Mouse (Mus musculus): Measurements from ENCODE around the gene Tmigd1. TPM values are rescaled to one million over a fixed set of nuclear protein-coding genes. Genes with fewer than 3 reads are reported as not detected.

Gene Tmigd1
- not detected in 2 replicates for polyA plus RNA-seq (2016; fragmentation: Nextera tagmentation; extraction: Ambion mirVana)

DNA sequence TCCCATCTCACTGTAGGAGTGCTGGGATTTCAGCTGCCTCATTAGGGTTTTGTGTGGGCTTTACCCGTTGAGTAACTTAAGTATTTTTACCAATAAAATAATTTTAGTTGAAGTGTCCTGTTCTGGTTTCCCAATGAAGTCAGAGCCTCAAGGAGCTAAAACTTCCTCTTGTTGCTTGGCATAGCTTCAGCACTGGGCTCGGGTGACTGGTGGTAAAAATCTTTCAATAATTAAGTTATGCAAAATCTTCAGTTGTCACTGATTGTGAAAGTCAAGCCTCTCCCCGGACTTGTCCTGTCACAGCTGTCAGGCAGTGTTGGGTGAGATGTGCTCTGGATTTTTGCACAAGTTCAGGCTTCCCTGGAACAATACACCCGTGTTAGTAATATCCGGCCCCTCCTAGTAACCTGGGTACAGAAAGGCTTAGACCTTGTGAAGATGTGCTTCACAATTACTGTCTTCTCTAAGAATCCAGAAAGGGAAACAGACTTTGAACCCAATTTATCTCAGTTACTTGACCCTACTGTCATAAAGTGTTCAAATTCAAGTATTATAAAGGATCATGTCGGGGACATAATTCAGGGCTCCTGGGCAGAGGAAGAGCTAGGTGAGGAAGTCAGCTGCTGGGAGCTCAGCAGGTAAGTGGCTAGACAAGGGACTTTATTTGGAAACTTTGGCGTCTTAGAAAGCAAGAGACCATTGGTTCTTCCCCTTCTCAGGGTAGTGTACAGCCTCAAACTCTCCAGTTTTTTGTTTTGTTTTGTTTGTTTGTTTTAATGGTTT, at the start of gene Tmigd1:
Tmigd1 (plus strand) TSS at position 581 of the 783 bp plus-strand sequence.
- WGBS: 69% methylated on average over 7 of the region's 7 CpGs

DNA sequence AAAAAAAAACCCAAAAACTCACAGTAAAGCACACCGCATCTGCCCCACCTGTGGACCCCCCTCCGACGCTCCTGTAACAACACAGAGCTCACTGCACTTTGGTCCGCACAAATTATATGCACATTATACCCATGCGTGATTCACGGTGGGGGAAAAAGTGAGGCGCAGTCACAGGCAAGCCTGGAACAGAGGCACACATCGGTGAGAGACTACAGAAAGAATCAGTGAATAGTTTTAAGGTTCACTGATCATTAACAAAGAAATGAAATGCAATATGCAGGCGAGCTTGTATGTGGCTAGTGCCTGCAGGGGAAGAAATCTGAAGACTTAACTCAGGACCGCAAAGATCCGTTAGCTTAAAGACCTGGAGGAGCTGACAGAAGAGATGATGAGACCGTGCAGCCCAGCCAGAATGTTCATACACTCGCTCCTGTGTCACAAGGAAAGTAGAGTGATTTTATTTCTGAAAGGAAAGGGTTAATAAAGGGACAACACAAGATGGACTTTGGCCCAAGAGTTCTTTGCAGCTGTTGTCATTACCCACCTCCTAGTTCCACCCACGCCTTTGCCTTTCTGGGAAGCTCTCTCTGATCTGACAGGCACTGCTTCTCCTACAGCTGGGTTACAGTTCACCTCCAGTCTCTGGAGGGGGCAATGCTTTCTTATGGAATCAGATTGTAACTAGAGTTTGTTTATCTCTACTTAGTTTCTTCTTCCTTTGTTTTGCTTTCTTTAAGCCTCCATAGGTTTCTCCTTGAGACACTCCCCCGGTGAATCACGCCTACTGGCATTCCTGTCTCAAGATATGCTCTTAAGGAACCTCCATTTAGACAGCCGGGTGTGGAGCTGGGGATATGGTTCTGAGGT, 47.3 kb upstream of the Tmigd1 start:
- no peak for ATAC-seq (ENCODE audit: insufficient number of reproducible peaks, insufficient read depth, low FRiP score, low TSS enrichment, low read depth)
- 77% methylated on average over 17 of the region's 17 CpGs for WGBS
- Histone ChIP-seq H3K4me1 (replicated peaks) (no peaks in the 10 kb centered on the region), H3K9me3 (no peaks in the 10 kb centered on the region), H3K27ac (no peak overlapping the region), H3K4me2 (no peak overlapping the region), H3K36me3 (no peaks in the 10 kb centered on the region), H3K27me3 (no peaks in the 10 kb centered on the region), H3K4me3 (replicated peaks) (no peak overlapping the region), H3K9ac (replicated peaks) (no peak overlapping the region)

More for the DNA sequence above, at the start of gene Tmigd1:
- no peak within 1 kb of the TSS for H3K4me3 ChIP-seq (replicated peaks)
- no peaks in the 10 kb centered on the region for H3K36me3 ChIP-seq
- ATAC-seq (ENCODE audit: insufficient number of reproducible peaks, insufficient read depth, low FRiP score, low TSS enrichment, low read depth): no peak
- H3K9ac ChIP-seq (replicated peaks): no peak within 1 kb of the TSS
- no peak within 1 kb of the TSS for H3K4me2 ChIP-seq
- peaks cover 13% of the 10 kb centered on the region; the same call in 1 of the 2 replicates for H3K4me1 ChIP-seq (replicated peaks)
- H3K27ac ChIP-seq: no peak within 1 kb of the TSS
- H3K9me3 ChIP-seq: no peaks in the 10 kb centered on the region
- H3K27me3 ChIP-seq: no peaks in the 10 kb centered on the region

DNA sequence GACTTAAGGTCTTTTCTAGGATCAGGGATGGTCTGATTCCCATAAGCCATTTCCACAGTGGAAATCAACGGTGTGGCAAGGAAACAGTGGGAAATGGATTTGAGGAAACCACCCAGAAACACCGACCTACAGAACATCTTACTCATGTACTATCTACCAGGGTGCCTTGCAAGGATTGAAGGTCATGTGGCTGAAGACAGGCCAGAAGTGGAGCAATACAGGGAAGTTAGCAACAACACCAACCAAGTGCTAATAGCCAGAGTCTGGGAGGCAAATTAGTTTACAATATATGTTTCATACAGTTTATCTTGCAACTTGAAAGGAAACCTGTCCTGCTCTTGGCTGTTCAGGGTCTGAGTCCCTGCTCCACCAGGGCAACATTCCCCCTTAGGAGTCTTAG, 45.4 kb upstream of the Tmigd1 start:
- no peak overlapping the region for H3K4me2 ChIP-seq
- no peak overlapping the region for H3K9ac ChIP-seq (replicated peaks)
- H3K27ac ChIP-seq: no peak overlapping the region
- H3K4me3 ChIP-seq (replicated peaks): no peak overlapping the region
- H3K9me3 ChIP-seq: no peaks in the 10 kb centered on the region
- ATAC-seq (ENCODE audit: insufficient number of reproducible peaks, insufficient read depth, low FRiP score, low TSS enrichment, low read depth): no peak
- no peaks in the 10 kb centered on the region for H3K27me3 ChIP-seq
- no peaks in the 10 kb centered on the region for H3K36me3 ChIP-seq
- no peaks in the 10 kb centered on the region for H3K4me1 ChIP-seq (replicated peaks)
- 84% methylated on average over 2 of the region's 2 CpGs for WGBS

DNA sequence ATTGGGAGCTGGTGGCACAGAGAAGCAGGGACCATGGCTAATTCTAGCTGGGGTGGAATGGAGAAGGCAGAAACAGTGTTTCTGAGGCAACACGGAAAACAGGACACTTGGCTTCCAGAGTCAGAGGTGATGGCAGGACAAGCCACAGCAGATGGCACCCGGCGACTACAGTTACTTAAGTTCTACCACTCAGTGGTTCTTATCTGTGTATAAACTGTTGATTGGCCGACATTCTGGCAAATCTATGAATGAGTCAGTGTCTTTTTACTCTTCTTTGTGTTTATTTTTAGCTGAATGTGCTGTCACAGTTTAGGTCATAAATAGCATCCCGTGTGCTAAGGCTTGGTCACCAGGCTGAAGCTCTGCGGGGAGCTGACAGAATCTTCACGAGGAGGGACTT, 44.8 kb upstream of the Tmigd1 start:
- Histone ChIP-seq H3K4me3 (replicated peaks) (no peak overlapping the region), H3K4me2 (no peak overlapping the region), H3K36me3 (no peaks in the 10 kb centered on the region), H3K27me3 (no peaks in the 10 kb centered on the region), H3K27ac (no peak overlapping the region), H3K9ac (replicated peaks) (no peak overlapping the region), H3K4me1 (replicated peaks) (no peaks in the 10 kb centered on the region), H3K9me3 (no peaks in the 10 kb centered on the region)
- 85% methylated on average over 7 of the region's 7 CpGs for WGBS
- no peak for ATAC-seq (ENCODE audit: insufficient number of reproducible peaks, insufficient read depth, low FRiP score, low TSS enrichment, low read depth)

DNA sequence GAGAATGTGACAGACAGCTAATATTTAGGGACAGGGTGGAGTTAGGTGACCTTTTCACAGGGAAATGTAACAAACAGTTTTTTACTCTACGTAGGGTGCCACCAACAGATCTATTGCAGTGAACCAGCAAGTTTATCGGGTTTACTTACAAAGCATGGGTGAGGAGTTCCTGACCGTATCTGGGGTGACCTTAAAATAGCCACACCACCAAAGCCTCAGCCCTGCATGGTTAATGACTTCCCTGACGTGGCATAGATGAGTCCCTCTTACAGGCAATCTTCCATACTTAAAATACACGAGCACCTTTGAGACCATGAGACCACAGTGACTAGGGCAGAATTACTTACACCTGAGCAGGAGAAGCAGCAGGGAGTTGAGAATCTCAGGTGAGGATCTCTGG, 43.2 kb upstream of the Tmigd1 start:
- WGBS: 70% methylated on average over 5 of the region's 5 CpGs
- H3K9ac ChIP-seq (replicated peaks): no peak overlapping the region
- H3K4me3 ChIP-seq (replicated peaks): no peak overlapping the region
- no peaks in the 10 kb centered on the region for H3K27me3 ChIP-seq
- no peak for ATAC-seq (ENCODE audit: insufficient number of reproducible peaks, insufficient read depth, low FRiP score, low TSS enrichment, low read depth)
- no peaks in the 10 kb centered on the region for H3K36me3 ChIP-seq
- H3K27ac ChIP-seq: no peak overlapping the region
- H3K4me1 ChIP-seq (replicated peaks): no peaks in the 10 kb centered on the region
- no peak overlapping the region for H3K4me2 ChIP-seq
- no peaks in the 10 kb centered on the region for H3K9me3 ChIP-seq

DNA sequence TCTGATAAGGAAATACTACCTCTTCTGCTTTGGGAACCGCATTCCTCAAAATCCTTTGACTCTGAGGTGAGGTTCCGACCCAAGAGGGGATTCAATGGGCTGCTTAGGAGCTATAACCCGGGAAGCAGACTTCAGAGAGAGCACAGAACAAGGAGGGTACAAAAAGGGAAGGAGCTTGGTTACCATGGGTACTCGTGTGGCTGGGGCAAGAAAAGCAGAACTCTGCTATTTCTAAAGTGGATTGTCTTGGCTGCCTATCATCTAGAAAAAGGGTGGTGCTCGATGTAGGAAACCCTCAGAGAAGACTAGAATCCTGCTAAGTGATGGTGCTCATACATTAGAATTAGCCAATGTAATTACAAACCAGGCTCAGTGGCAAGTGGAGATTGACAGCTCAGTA, 42.7 kb upstream of the Tmigd1 start:
- no peak for ATAC-seq (ENCODE audit: insufficient number of reproducible peaks, insufficient read depth, low FRiP score, low TSS enrichment, low read depth)
- Histone ChIP-seq H3K4me2 (no peak overlapping the region), H3K9me3 (no peaks in the 10 kb centered on the region), H3K9ac (replicated peaks) (no peak overlapping the region), H3K27ac (no peak overlapping the region), H3K36me3 (no peaks in the 10 kb centered on the region), H3K4me1 (replicated peaks) (no peaks in the 10 kb centered on the region), H3K27me3 (no peaks in the 10 kb centered on the region), H3K4me3 (replicated peaks) (no peak overlapping the region)
- WGBS: 74% methylated on average over 5 of the region's 5 CpGs

DNA sequence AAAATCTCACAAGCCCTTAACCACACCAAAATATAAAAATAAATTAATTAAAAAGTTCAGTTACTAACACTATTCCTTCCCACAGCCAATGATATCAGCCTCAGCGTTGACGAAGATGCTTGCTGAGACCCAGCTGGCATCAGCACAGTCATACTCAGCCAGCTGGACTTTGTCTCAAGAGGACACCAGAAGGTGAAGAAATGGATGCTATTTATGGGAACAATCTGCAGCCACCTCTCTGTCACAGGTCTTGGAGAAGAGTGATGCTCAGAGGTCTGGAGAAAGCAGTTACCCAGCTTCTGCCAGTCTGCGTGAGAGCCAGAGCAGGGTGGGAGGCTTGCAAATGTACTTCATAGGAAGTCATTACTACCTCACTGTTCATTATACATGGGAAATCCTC, 40.8 kb upstream of the Tmigd1 start:
- Histone ChIP-seq H3K9me3 (no peaks in the 10 kb centered on the region), H3K4me2 (no peak overlapping the region), H3K27ac (no peak overlapping the region), H3K4me3 (replicated peaks) (no peak overlapping the region), H3K9ac (replicated peaks) (no peak overlapping the region), H3K36me3 (no peaks in the 10 kb centered on the region), H3K27me3 (no peaks in the 10 kb centered on the region), H3K4me1 (replicated peaks) (no peaks in the 10 kb centered on the region)
- ATAC-seq (ENCODE audit: insufficient number of reproducible peaks, insufficient read depth, low FRiP score, low TSS enrichment, low read depth): no peak
- WGBS: 96% methylated on average over 3 of the region's 3 CpGs

DNA sequence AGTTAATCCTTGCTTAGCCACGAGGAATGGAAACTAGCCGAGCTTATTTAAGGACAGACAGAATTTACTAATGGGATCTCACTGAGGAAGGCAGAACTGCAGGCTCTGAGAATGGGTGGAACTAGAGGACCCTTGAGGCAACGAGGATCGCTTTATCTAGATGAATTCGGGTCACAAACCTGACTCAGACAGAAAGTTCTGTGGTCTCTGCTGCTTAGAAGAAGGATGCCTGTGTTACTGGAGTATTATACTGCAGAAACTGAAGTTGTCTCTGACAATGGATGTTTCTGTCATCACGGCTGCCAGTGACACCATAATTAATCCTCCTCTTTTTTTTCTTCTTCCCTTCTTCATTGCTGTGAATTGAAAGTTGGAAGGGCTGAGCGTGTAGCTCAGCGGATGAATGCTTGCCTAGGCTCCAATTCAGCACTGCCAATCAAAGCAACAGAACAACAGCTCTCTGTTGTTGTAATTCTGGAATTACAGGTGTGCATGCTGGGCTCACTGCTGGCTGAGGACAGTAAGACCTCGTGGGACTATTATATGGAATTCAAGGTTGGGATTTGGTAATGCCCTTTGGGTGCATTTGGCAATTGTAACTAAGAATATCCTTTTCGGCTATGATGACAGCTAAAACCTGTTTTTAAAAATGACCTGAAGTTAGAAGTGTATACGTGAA, 29.3 kb upstream of the Tmigd1 start:
- no peak overlapping the region for H3K4me2 ChIP-seq
- no peak overlapping the region for H3K4me3 ChIP-seq (replicated peaks)
- H3K27ac ChIP-seq: no peak overlapping the region
- no peaks in the 10 kb centered on the region for H3K27me3 ChIP-seq
- no peaks in the 10 kb centered on the region for H3K4me1 ChIP-seq (replicated peaks)
- H3K36me3 ChIP-seq: no peaks in the 10 kb centered on the region
- WGBS: 73% methylated on average over 11 of the region's 11 CpGs
- no peaks in the 10 kb centered on the region for H3K9me3 ChIP-seq
- no peak overlapping the region for H3K9ac ChIP-seq (replicated peaks)
- ATAC-seq (ENCODE audit: insufficient number of reproducible peaks, insufficient read depth, low FRiP score, low TSS enrichment, low read depth): no peak

DNA sequence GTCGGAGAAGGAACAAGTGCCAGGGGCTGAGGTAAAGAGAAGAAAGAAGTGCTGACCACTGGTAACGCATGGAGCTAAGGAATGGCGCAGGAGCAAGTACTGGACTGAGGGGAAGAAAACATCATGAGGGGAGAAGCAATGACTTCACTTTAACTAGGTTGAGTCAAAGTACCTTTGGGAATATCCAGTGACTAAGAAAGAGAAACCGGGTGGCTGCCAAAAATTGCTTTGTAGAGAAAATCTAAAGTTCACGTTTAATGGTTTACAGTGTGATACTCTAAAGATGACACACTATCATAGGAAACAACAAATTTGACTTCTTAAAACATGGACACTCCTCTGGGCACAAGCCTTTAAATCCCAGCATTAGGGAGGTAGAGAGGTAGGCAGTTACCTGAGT, 28.1 kb upstream of the Tmigd1 start:
- no peak for ATAC-seq (ENCODE audit: insufficient number of reproducible peaks, insufficient read depth, low FRiP score, low TSS enrichment, low read depth)
- no peak overlapping the region for H3K4me2 ChIP-seq
- H3K9me3 ChIP-seq: no peaks in the 10 kb centered on the region
- H3K4me3 ChIP-seq (replicated peaks): no peak overlapping the region
- H3K27ac ChIP-seq: no peak overlapping the region
- no peaks in the 10 kb centered on the region for H3K36me3 ChIP-seq
- whole genome bisulfite sequencing: 90% methylated on average over 5 of the region's 5 CpGs
- no peaks in the 10 kb centered on the region for H3K27me3 ChIP-seq
- H3K4me1 ChIP-seq (replicated peaks): no peaks in the 10 kb centered on the region
- H3K9ac ChIP-seq (replicated peaks): no peak overlapping the region

GRCm38 (mm10) chr11:76874766-76875165, 27.2 kb upstream of the Tmigd1 start:
- Histone ChIP-seq H3K27ac (no peak overlapping the region), H3K4me3 (replicated peaks) (no peak overlapping the region), H3K9ac (replicated peaks) (no peak overlapping the region), H3K27me3 (no peaks in the 10 kb centered on the region), H3K9me3 (no peaks in the 10 kb centered on the region), H3K4me2 (no peak overlapping the region), H3K4me1 (replicated peaks) (no peaks in the 10 kb centered on the region), H3K36me3 (no peaks in the 10 kb centered on the region)
- ATAC-seq (ENCODE audit: insufficient number of reproducible peaks, insufficient read depth, low FRiP score, low TSS enrichment, low read depth): no peak
- WGBS: 74% methylated on average over 6 of the region's 6 CpGs

DNA sequence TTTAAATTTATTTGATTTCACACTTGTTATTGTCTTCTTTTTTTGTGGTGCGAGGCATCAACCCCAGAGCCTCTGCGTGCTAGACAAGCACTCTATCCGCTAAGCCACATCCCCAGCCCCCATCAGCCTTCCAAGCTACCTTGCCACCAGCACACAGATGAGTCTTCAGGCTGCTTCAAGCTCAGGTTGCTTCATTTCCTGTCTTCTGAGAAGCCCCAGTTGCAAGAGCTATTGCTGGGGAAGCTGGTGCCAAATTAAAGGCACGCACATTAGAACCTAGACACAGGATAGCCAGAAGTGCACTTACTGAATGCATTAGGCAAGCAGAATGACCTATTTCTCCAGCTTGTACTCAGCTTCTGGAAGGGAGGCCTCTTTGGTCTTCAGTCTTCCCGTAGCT, 22.1 kb upstream of the Tmigd1 start:
- no peaks in the 10 kb centered on the region for H3K36me3 ChIP-seq
- WGBS: 73% methylated on average over 5 of the region's 5 CpGs
- no peaks in the 10 kb centered on the region for H3K9me3 ChIP-seq
- no peaks in the 10 kb centered on the region for H3K27me3 ChIP-seq
- H3K4me2 ChIP-seq: no peak overlapping the region
- no peak overlapping the region for H3K9ac ChIP-seq (replicated peaks)
- H3K27ac ChIP-seq: no peak overlapping the region
- H3K4me1 ChIP-seq (replicated peaks): no peaks in the 10 kb centered on the region
- H3K4me3 ChIP-seq (replicated peaks): no peak overlapping the region
- no peak for ATAC-seq (ENCODE audit: insufficient number of reproducible peaks, insufficient read depth, low FRiP score, low TSS enrichment, low read depth)
